Mouse (Mus musculus) adrenal gland, adult 8-10 months (tissue): ENCODE measurements at regions not wholly inside any gene's neighbourhood (a gene's known extent, or its start where the extent isn't known, plus 50 kb on each side); places are given as distances from the start of the nearest gene placed in this dataset.

Source experiments
- DNase-seq: peaks from one replicate; pipeline ENCODE4 v3.0.0; 2022

GRCm38 (mm10) chr8:126160356-126160975, 137.9 kb upstream of the Slc35f3 start:
- no peak for DNase-seq

GRCm38 (mm10) chr8:126162748-126163371, 135.5 kb upstream of the Slc35f3 start:
- no peak for DNase-seq

GRCm38 (mm10) chr8:126163954-126164353, 134.4 kb upstream of the Slc35f3 start:
- no peak for DNase-seq

GRCm38 (mm10) chr8:126165486-126166095, 132.8 kb upstream of the Slc35f3 start:
- DNase-seq: no peak

- no peak for DNase-seq
Observed at GRCm38 (mm10) chr8:126166394-126166793, 132.0 kb upstream of the Slc35f3 start.

GRCm38 (mm10) chr8:126174451-126174850, 123.9 kb upstream of the Slc35f3 start:
- DNase-seq: peak; percentile 32

GRCm38 (mm10) chr8:126176305-126176704, 122.1 kb upstream of the Slc35f3 start:
- DNase-seq: no peak

- no peak for DNase-seq
Observed at GRCm38 (mm10) chr8:126177855-126178254, 120.5 kb upstream of the Slc35f3 start.

GRCm38 (mm10) chr8:126188741-126189285, 109.5 kb upstream of the Slc35f3 start:
- DNase-seq: no peak

- peak; percentile 13 for DNase-seq
Observed at GRCm38 (mm10) chr8:126195616-126196015, 102.7 kb upstream of the Slc35f3 start.

GRCm38 (mm10) chr8:126210561-126210960, 87.8 kb upstream of the Slc35f3 start:
- no peak for DNase-seq

GRCm38 (mm10) chr8:126212802-126213201, 85.6 kb upstream of the Slc35f3 start:
- DNase-seq: no peak

- DNase-seq: no peak
Observed at GRCm38 (mm10) chr8:126214571-126214970, 83.8 kb upstream of the Slc35f3 start.

GRCm38 (mm10) chr8:126216391-126216790, 82.0 kb upstream of the Slc35f3 start:
- DNase-seq: no peak

GRCm38 (mm10) chr8:126221631-126222030, 76.7 kb upstream of the Slc35f3 start:
- DNase-seq: no peak

GRCm38 (mm10) chr8:126231801-126232200, 66.6 kb upstream of the Slc35f3 start:
- no peak for DNase-seq

- no peak for DNase-seq
Observed at GRCm38 (mm10) chr8:126232521-126232920, 65.8 kb upstream of the Slc35f3 start.

GRCm38 (mm10) chr8:126239684-126240083, 58.7 kb upstream of the Slc35f3 start:
- no peak for DNase-seq

GRCm38 (mm10) chr8:126244321-126244720, 54.0 kb upstream of the Slc35f3 start:
- no peak for DNase-seq
